Mouse (Mus musculus) testis, adult 2 months (tissue): ENCODE measurements around the gene 1700061G19Rik.

ENCODE experiments used
- CTCF ChIP-seq: fragments of 200-500 bp; IDR thresholded peaks from 2 replicates; pipeline ENCODE4 v1.5.1; 2012; ENCODE audit warnings: low read depth, mild to moderate bottlenecking, inconsistent platforms, low read length, moderate library complexity; ENCODE audit not compliant: control insufficient read depth, insufficient read depth, insufficient replicate concordance
- POLR2A ChIP-seq: fragments of 200-500 bp; IDR thresholded peaks from 2 replicates; pipeline ENCODE4 v1.6.1; 2012; ENCODE audit warnings: low read depth, mild to moderate bottlenecking, inconsistent platforms, low read length, moderate library complexity; ENCODE audit not compliant: control insufficient read depth

GRCm38 (mm10) chr17:56876465-56876864 is 1.2 kb downstream of the 1700061G19Rik start:
- TF ChIP-seq POLR2A (no peak), CTCF (no peak)
